Mouse (Mus musculus): Measurements from ENCODE around the gene Itprip.
A peak's percentile ranks its signal among the peaks of the same experiment; 100 is the strongest.

The Itprip gene

GRCm38 (mm10) chr19:47885886-47886285 lies 33.2 kb downstream of the Itprip start:
- DNase-seq (ENCODE audit: low spot score in 2 of 2), result no peak

DNA sequence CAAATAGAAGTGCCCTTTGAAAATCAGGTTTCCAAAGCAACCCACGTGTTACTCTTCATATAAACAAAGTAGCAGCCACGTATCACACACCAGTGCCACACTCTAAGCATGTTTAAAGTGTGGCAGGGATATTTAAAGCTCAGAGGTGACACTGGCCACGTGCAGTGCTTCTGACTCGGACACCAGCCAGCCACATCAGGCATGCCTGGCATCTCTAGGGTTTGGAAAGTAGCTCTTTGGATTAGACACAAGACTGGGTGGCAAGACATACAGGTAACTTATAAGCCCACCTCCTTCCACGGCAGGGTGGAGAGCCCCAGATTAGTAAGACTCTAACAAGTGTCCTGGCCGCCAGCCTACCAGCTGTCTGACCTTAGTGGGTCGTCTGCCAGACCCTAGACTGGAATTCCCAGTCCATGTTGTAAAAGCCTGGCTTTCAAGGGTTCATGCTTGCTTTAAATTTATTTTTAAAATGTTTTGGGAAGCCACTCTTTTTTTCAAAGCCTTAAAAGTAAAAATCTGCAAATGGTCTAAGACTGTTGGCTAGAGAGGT lies 33.8 kb downstream of the Itprip start:
- no peak for DNase-seq (ENCODE audit: low spot score in 2 of 2)

GRCm38 (mm10) chr19:47884296-47885085 lies 34.6 kb downstream of the Itprip start:
- no peak for DNase-seq (ENCODE audit: low spot score in 2 of 2)

GRCm38 (mm10) chr19:47882882-47883254 lies 36.2 kb downstream of the Itprip start:
- DNase-seq (ENCODE audit: low spot score in 2 of 2), result no peak

DNA sequence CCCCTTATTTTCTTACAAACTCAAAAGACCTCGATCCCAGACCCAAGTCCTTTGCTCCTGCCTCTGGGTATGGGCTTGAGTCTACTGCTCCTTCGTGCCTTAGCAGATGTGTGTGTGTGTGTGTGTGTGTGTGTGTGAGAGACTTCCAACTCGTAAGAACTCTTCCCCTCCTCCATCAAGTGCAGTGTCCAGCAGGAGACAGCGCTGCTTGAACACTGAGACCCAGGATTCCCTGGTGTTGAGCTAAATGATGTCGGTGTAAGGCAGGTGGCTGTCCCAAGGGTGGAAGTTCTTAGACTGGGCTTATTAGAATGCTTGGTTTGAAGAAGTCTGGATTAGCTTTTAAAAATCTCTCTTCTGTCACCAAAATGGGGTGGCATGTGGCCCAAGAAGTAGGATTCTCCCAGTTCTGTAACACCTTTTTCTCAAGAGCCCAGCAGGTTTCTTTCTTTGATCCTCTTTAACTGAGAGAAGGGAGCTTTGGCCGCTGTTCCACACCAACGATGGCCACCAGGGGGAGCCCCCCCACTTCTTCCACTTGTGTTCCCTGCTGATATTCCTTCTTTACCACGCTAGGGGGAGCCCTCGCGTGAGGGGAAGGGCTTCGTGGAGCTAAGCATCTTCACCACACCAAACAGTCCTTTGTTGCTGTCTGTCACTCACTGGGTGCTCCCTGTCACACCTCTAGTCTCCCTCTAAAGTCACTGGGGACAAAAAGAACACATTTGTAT lies 36.8 kb downstream of the Itprip start:
- DNase-seq (ENCODE audit: low spot score in 2 of 2), result peak; percentile 69 to 76

- no peak for DNase-seq (ENCODE audit: low spot score in 2 of 2)
These were observed 37.6 kb downstream of the Itprip start for GRCm38 (mm10) chr19:47881538-47881937.

- DNase-seq (ENCODE audit: low spot score in 2 of 2), result no peak
These were observed 42.8 kb downstream of the Itprip start for GRCm38 (mm10) chr19:47876252-47876651.

DNA sequence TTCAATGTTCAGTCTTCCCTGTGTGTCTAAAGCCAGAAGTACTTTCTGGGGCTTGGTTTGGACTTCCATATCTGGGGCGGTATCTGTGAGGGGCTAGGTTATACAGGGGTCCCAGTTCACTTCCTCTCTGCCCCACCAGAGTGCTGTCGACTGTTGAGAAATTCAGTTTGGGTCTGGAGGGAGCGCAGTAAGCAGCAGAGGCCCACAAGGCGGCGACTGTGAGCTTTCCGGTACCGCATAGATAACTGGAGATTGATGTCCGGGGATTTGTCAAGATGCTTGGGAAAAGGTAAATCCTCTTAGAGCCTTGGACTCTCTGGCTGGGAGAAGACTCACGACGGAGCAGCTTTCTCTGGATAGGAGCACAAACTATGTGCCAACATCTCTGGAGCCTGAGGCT lies 47.6 kb downstream of the Itprip start:
- no peak for DNase-seq (ENCODE audit: low spot score in 2 of 2)

DNA sequence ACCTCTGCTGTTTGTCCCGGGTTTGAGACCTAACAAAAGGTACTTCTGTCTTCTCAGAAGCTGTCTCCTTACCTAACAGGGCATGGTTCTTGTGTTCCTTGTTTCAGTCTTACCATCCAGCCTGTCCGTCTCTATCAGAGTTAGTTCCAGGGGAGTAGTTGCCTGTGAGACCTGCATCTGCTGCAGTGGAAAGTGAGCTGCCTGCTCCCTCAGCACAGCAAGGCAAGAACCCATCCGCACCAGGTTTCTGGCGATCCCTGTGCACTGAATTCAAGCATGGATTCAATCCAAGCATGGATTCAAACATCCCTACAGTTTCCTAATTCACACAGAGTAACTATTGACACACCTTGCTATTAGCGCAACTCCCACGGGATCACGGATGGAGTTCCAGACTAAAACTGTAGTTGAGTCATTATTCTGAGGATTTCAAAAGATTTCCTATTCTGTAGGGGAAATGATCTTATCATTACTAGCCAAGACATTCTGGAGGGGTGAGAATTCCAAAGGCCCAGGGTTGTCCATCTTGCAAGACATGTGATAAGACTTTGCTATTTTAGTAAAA lies 48.9 kb downstream of the Itprip start:
- DNase-seq (ENCODE audit: low spot score in 2 of 2), result peak in 1 of 2 experiments; percentile 15

GRCm38 (mm10) chr19:47869516-47869915 lies 49.6 kb downstream of the Itprip start:
- no peak for DNase-seq (ENCODE audit: low spot score in 2 of 2)

DNA sequence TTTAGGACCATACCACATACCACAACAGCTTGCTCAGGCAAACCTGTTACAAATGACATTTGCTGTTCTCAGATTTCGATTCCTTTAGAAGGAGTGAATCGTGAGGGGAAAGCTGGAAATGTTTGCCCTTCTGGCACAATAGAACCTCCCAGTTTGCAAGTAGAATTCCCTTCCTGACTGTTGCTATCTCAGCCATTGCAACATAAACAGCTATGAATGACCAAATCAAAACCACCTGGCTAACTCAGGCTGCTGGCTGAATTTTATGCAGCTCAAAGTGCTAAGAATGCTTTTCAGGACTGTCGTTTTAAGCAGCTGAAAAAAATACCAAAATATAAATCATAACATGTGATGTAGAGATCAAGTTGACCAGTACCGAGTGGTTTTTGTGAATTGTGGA lies 50.1 kb downstream of the Itprip start:
- no peak for DNase-seq (ENCODE audit: low spot score in 2 of 2)

DNA sequence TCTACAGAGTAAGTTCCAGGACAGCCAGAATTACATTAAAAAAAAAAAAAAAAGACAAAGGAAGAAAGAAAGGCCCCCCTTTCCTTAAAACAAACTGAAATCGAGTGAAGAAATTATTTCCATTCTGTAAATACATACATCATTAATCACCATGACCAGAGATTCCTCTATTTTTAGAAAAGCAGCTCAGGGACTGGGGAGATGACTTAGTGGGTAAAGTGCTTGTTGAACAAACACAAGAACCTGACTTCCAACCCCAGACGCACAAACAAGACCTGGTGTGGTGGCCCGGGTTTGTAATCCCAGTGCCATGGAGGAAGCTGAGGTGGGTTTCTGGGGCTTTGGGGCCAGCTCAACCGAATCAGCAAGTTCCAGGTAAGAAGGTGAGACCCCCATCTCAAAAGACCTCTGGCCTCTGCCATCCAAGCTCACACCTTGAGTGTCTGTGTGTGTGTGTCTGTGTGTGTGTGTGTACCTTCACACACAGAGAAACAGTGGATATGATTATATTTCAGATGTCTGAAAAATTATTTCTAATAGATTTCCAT lies 51.4 kb downstream of the Itprip start:
- no peak for DNase-seq (ENCODE audit: low spot score in 2 of 2)

DNA sequence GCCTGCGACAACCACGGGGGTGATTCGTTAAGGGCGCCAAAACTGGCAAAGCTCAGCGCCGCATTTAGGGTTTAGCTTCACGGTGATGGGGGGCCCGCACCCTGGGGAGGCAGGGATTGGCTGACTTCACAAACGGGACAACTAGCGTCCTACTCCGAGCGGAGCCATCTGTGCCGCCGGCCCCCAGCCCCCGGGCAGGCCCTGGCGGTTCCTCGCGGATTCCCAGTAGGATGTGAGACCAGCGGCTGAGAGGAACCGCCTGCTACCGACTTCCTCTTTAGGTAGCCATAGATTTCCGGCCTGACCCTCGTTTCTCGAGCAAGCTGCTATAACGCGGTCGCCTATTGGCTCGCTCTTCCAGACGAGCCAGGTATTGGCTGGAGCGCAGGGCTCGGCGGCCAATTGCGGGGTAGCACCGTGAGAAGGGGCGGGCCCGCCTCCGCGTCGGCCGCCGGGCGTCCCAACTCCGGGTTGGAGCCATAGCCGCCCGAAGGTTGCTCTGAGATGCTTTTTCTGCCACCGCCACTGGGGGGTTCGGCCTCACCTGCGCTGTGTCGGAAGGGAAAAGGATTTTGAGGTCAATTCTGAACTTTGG lies 53.6 kb downstream of the Itprip start, which contains the start of gene Gsto2:
Gene Gsto2 (plus strand): TSS at position 182 of the 595 bp plus-strand sequence.
- DNase-seq (ENCODE audit: low spot score in 2 of 2), result peak; percentile 86 to 94

- DNase-seq (ENCODE audit: low spot score in 2 of 2), result no peak
These were observed 54.4 kb downstream of the Itprip start for GRCm38 (mm10) chr19:47864721-47865120.

- DNase-seq (ENCODE audit: low spot score in 2 of 2), result no peak
These were observed 55.0 kb downstream of the Itprip start for GRCm38 (mm10) chr19:47864051-47864450.

GRCm38 (mm10) chr19:47862581-47862980 lies 56.5 kb downstream of the Itprip start:
- no peak for DNase-seq (ENCODE audit: low spot score in 2 of 2)

DNA sequence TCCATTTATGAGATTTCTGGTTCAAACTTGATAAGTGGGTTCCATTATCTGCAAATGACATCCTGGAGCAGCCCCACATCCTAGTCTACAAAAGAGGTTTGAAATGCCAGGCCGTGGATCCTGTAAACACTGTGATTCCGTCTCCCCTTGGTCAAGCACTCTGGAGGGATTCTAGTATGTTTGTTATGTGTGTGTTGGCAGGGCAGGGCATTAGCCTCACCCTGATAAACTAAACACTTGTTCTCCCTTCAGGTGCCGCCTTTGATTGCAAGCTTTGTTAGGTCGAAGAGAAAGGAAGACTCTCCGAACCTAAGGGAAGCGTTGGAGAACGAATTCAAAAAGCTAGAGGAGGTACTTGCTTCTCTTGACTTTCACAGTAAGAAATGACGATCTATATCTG lies 59.9 kb downstream of the Itprip start:
- DNase-seq (ENCODE audit: low spot score in 2 of 2), result no peak

- no peak for DNase-seq (ENCODE audit: low spot score in 2 of 2)
These were observed 60.8 kb downstream of the Itprip start for GRCm38 (mm10) chr19:47857957-47858942.

GRCm38 (mm10) chr19:47854796-47855783 lies 64.0 kb downstream of the Itprip start, which contains the start of gene Gsto1:
Gene Gsto1, plus strand, starts transcription at chr19:47854970.
- peak; percentile 92 to 93 for DNase-seq (ENCODE audit: low spot score in 2 of 2)
